Mouse (Mus musculus) kidney, embryonic 16.5 days (tissue): ENCODE measurements around the gene Sec22c. TPM values are rescaled to one million over a fixed set of nuclear protein-coding genes. Genes with fewer than 3 reads are reported as not detected.

Experiments
- ATAC-seq: fragments of 200-750 bp; cut with Nextera tagmentation; 2 replicates; pipeline ENCODE4 v1.8.0; 2017; ENCODE audit warnings: moderate TSS enrichment; ENCODE audit not compliant: low FRiP score, low TSS enrichment
- H3K27ac ChIP-seq: fragments of 300-500 bp; sonication (generic); 2 replicates; pipeline ENCODE4 v1.5.1; 2014; ENCODE audit warnings: low read length
- H3K27me3 ChIP-seq: fragments of 300-500 bp; sonication (generic); 2 replicates; pipeline ENCODE4 v1.6.1; 2014; ENCODE audit warnings: low read length, control low read depth, mixed read lengths; ENCODE audit not compliant: insufficient read depth
- H3K36me3 ChIP-seq: fragments of 300-500 bp; sonication (generic); 2 replicates; pipeline ENCODE4 v1.6.1; 2014; ENCODE audit warnings: low read length, control low read depth, mixed read lengths; ENCODE audit not compliant: insufficient read depth
- H3K4me1 ChIP-seq: fragments of 300-500 bp; sonication (generic); 2 replicates; pipeline ENCODE4 v1.6.1; 2014; ENCODE audit warnings: low read length, control low read depth, mixed read lengths; ENCODE audit not compliant: insufficient read depth
- H3K4me2 ChIP-seq: fragments of 300-500 bp; sonication (generic); replicated peaks from 2 replicates; pipeline ENCODE4 v1.6.1; 2014; ENCODE audit warnings: low read depth, low read length
- H3K4me3 ChIP-seq: fragments of 300-500 bp; sonication (generic); 2 replicates; pipeline ENCODE4 v1.5.1; 2014; ENCODE audit warnings: mild to moderate bottlenecking, low read length
- H3K9ac ChIP-seq: fragments of 300-500 bp; sonication (generic); replicated peaks from 2 replicates; pipeline ENCODE4 v1.6.1; 2014; ENCODE audit warnings: low read length
- H3K9me3 ChIP-seq: fragments of 300-500 bp; sonication (generic); 2 replicates; pipeline ENCODE4 v1.6.1; 2016; ENCODE audit warnings: low read length, control low read depth
- WGBS: fragments of 180-500 bp; shearing (Covaris S2); extraction: QIAGEN DNeasy Blood & Tissue Kit; methylation state at CpG from one replicate; pipeline ENCODE4 v1.1.7; 2014; 5-methylcytosine and 5-hydroxymethylcytosine counted together
- polyA plus RNA-seq: library from polyadenylated mRNA; unstranded; fragments of >200 nt; fragmentation: Nextera tagmentation; extraction: Ambion mirVana; gene quantifications from 2 replicates; pipeline ENCODE4 v1.2.1, GENCODE M21; 2015

Sec22c gene
- polyA plus RNA-seq = 8.5 and 9.0 TPM in 2 replicates

DNA sequence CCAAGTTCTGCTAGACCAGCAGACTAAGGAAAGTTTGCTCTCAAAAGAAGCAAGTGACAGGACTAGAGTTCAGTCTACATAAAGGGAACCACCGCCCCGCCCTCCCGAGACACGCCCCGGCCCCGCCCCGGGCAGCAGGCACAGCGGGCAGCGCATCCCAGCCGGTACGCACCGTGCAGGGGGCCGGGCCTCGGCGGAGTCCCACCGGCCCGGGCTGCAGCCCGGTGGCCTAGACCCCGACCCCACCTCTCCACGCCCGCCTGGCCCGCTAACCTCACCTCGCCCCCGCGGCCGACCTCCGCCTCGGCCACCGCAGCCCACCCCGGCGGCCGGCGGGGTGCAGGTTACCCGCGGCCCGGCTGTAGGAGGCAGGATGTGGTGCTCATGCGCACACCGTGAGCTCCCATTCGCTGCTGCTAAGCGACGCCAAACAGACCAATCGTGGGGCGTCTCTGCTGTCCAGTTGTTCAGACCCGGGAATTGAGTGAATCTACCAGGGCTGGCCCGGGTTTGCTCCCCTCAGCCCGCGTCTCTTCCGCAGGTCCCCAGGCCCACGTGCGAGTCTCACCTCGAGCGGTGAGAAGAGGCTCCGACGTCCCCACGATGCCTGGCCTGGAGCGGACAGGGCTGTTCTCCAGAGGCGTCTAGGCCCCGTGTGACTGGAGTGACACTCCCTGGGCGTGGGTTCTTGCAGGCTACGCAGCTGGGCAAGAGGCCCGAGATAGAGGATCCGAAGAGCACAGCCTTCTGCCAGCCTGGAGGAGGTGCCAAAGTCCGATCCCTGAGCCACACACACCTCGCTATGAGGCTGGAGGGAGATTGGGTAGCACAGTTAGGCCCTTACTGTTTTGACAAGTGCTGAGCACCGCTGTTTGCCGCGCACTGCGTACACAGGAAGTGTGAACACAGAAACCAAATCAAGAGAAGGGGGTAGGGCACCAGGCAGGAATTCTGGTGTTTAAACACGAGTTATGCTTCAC lies at the start of gene Sec22c:
Gene Sec22c (minus strand): TSS at position 845 of the 980 bp plus-strand sequence.
- H3K4me3 ChIP-seq = peak within 1 kb of the TSS; percentile 90
- H3K36me3 ChIP-seq = no peaks in the 10 kb centered on the region
- ATAC-seq = peak; percentile 97
- H3K4me1 ChIP-seq = peaks cover 29% of the 10 kb centered on the region
- H3K4me2 ChIP-seq = peak within 1 kb of the TSS; percentile 95
- no peaks in the 10 kb centered on the region for H3K9me3 ChIP-seq
- peak within 1 kb of the TSS; percentile 85 for H3K9ac ChIP-seq
- WGBS = 2% methylated on average over 60 of the region's 69 CpGs
- H3K27me3 ChIP-seq = no peaks in the 10 kb centered on the region
- peak within 1 kb of the TSS; percentile 84 for H3K27ac ChIP-seq

DNA sequence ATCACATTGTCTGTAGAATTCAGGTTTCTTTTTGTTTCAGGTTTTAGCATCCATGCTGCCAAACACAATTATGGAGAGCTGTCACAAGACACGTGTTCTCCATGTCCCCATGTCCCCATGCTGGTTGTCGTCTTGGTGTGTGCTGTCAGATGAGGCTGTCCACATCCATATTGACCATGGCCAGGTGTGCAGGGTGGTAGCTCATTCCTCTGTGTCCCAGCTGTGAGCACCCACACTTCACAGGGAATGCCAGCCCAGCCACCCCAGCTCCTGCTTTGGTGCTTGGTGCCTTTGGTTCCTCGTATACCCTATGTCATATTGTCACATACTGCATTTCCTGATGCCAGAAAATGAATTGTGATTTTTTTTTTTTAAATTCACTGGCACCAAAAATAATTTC lies 49.3 kb upstream of the Sec22c start:
- H3K4me3 ChIP-seq = no peak overlapping the region
- H3K9ac ChIP-seq = no peak overlapping the region
- H3K9me3 ChIP-seq = no peaks in the 10 kb centered on the region
- H3K27ac ChIP-seq = no peak overlapping the region
- H3K36me3 ChIP-seq = peaks cover 61% of the 10 kb centered on the region
- 89% methylated on average over 3 of the region's 3 CpGs for WGBS
- H3K4me2 ChIP-seq = no peak overlapping the region
- no peak for ATAC-seq
- H3K27me3 ChIP-seq = no peaks in the 10 kb centered on the region
- H3K4me1 ChIP-seq = peaks cover 10% of the 10 kb centered on the region

DNA sequence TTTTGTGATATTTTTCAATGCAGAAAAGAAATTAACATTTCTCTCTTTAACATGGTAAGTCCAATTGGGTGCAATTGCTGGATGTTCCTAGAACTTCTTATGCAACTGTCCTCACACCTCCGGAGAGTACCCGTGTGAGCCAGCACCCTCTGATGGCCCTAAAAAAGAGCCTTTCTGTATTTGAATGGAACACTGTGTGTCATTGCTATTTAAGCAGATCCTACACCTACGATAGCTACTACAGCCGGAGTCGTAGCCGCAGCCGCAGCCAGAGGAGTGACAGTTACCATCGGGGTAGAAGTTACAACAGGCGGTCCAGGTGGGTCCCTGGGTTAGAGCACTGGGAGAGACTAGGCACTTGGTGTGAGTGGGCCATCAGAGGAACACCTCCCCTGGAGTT lies 47.5 kb upstream of the Sec22c start:
- Histone ChIP-seq H3K4me1 (no peaks in the 10 kb centered on the region), H3K9ac (no peak overlapping the region), H3K9me3 (no peaks in the 10 kb centered on the region), H3K36me3 (peaks cover 78% of the 10 kb centered on the region), H3K27me3 (no peaks in the 10 kb centered on the region), H3K27ac (no peak overlapping the region), H3K4me2 (no peak overlapping the region), H3K4me3 (no peak overlapping the region)
- WGBS = 93% methylated on average over 9 of the region's 9 CpGs
- no peak for ATAC-seq

DNA sequence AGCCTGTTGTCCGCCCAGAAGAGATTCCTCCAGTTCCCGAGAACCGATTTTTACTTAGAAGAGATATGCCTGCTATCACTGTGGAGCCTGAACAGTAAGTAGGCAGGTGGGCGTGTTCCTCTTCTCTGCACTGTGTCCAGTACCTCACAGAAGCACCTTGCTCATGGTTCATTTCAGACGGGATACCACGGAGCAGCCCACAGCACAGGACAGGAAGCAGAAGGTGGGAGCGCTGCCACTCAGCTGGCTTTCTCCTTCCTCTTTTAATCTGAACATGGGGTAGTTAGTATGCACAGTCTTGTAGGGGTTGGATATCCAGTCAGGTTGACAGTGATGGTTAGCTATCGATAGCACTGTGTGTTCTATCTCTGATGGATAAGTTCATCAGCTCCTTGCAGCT lies 38.8 kb upstream of the Sec22c start:
- Histone ChIP-seq H3K27ac (no peak overlapping the region), H3K27me3 (no peaks in the 10 kb centered on the region), H3K4me3 (no peak overlapping the region), H3K4me2 (no peak overlapping the region), H3K9ac (no peak overlapping the region), H3K9me3 (no peaks in the 10 kb centered on the region), H3K36me3 (peaks cover 65% of the 10 kb centered on the region), H3K4me1 (no peaks in the 10 kb centered on the region)
- no peak for ATAC-seq
- 89% methylated on average over 8 of the region's 8 CpGs for WGBS

DNA sequence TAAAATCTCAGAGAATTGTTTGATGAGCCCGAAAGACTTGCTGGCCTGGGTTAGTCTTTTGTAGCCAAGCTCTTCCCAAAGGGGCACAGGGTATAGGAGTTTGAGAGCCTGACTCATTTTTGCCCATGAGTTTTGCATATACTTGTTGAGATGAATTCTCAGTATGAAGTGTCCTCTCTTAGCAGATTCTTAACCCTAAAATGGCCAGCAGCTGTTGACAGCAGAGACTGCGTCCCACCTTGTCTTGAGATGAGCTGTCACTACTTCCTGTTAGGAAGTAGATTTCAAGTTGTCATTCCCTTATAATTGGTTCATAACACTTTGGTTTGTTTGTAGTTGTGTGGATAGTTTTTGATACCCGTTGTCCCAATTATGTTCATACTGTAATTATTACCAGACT lies 35.9 kb upstream of the Sec22c start:
- no peak overlapping the region for H3K9ac ChIP-seq
- no peak overlapping the region for H3K27ac ChIP-seq
- H3K4me1 ChIP-seq = no peaks in the 10 kb centered on the region
- no peaks in the 10 kb centered on the region for H3K27me3 ChIP-seq
- no peaks in the 10 kb centered on the region for H3K9me3 ChIP-seq
- H3K4me2 ChIP-seq = no peak overlapping the region
- no peak for ATAC-seq
- 94% methylated on average over 3 of the region's 3 CpGs for WGBS
- H3K4me3 ChIP-seq = no peak overlapping the region
- H3K36me3 ChIP-seq = peaks cover 42% of the 10 kb centered on the region

DNA sequence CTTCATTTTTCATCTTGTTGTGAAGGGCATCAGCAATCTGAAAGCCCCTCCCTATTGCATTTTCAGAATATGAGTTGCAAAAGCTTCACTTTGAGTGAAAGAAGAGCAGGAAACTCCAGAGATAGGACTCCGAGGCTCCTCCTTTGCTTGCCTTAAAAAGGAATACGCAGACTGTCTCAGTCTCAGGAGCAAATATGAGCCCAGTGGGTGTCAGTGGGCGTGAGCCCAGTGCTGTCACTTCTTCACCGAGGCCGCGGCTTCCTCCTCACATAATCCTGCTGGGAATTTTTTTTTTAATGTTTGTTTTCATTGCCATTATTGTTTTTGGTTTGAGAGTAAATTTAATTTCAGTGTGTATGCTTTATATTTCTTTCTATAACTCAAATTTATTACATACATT lies 35.2 kb upstream of the Sec22c start:
- Histone ChIP-seq H3K27ac (no peak overlapping the region), H3K36me3 (peaks cover 42% of the 10 kb centered on the region), H3K9ac (no peak overlapping the region), H3K4me3 (no peak overlapping the region), H3K4me2 (no peak overlapping the region), H3K27me3 (no peaks in the 10 kb centered on the region), H3K4me1 (no peaks in the 10 kb centered on the region), H3K9me3 (no peaks in the 10 kb centered on the region)
- no peak for ATAC-seq
- 81% methylated on average over 6 of the region's 6 CpGs for WGBS

DNA sequence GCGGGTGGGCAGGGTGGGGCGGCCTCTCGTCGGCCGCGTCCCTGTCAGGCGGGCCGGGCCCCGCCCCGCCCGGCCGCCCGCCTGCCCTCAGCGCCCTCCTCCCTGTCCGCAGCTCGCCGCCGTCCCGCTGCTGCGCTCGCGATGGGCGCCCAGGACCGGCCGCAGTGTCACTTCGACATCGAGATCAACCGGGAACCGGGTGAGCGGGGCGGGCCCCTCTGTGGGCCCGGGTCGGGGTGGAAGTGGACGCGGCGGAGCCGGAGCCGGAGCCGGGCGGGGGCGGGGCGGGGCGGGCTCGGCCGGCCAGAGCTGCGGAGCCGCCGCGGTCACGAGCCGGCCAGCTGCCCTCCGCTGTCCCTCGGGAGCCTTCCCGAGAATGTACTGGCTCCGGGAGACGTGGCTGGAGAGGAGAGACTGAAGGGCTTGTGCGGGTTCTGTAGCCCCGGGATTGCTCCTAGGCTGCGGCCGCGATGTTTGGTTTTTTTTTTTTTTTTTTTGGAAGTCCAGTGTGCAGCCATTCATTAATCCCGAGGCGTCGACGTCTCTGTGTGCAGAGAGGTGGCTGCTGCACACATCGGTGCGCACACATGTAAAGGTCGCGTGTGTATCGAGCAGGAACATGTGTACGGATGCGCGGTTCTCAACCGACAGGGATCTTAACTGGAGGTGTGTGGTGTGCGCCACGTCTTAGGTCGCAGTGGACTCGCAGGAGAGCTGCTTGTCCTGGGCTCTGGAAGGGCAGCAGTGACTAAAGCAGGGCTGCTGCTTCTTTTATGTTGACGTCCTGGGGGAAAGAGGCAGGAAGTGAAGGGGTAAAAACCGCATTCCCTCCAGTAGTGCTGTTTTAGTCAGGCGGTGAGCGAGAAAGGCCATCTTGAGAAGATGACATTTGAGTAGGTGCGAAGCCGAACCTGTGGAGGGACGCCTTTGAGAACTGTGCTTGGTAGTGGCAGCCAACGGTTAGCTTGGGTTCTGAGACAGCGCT lies 14.3 kb upstream of the Sec22c start:
- peak overlapping the region; percentile 91 for H3K4me3 ChIP-seq
- H3K4me2 ChIP-seq = peak overlapping the region; percentile 97
- H3K9me3 ChIP-seq = peaks cover 5% of the 10 kb centered on the region; the same call in 1 of the 2 replicates
- peak overlapping the region; percentile 98 for H3K9ac ChIP-seq
- peak overlapping the region; percentile 97 for H3K27ac ChIP-seq
- peaks cover 11% of the 10 kb centered on the region for H3K4me1 ChIP-seq
- no peaks in the 10 kb centered on the region for H3K36me3 ChIP-seq
- H3K27me3 ChIP-seq = no peaks in the 10 kb centered on the region
- WGBS = under 1% methylated on average over 65 of the region's 87 CpGs
- ATAC-seq = peak; percentile 85

DNA sequence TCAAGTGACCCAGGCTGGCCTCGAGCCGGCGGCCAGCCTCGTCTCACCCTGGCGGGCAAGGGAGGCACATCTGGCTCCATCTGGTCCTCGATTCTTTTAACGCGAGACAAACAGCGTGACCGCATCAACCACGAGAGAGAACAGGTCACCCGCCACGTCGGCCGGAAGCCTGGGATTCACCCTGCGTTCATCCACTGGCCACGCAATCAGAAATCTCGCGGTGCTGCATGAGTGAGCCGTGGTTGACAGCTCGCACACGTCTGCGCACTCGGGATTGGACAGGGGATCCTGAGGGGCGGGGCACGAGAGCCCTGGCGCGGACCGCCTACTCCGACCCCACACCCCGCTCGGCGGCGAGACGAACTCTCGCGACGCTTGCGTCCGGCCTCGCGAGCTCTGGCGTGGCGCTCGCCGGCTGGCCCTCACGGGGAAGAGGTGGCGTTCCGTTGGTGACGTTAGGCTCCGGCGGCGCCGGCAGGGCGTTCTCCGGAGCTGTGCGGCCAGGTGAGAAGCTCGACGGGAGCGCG lies 13.6 kb upstream of the Sec22c start, which contains the start of gene Nktr:
Gene Nktr (plus strand): TSS at position 378 of the 527 bp plus-strand sequence.
- H3K9me3 ChIP-seq = peaks cover 5% of the 10 kb centered on the region; the same call in 1 of the 2 replicates
- no peaks in the 10 kb centered on the region for H3K27me3 ChIP-seq
- 0 out of 2 replicates have a peak, but pooled peaks cover under 1% of the 10 kb centered on the region for H3K36me3 ChIP-seq
- peak within 1 kb of the TSS; percentile 97 for H3K4me2 ChIP-seq
- WGBS = under 1% methylated on average over 51 of the region's 61 CpGs
- ATAC-seq = peak; percentile 99
- peaks cover 11% of the 10 kb centered on the region for H3K4me1 ChIP-seq
- H3K9ac ChIP-seq = peak within 1 kb of the TSS; percentile 98
- H3K27ac ChIP-seq = peak within 1 kb of the TSS; percentile 97
- H3K4me3 ChIP-seq = peak within 1 kb of the TSS; percentile 91

DNA sequence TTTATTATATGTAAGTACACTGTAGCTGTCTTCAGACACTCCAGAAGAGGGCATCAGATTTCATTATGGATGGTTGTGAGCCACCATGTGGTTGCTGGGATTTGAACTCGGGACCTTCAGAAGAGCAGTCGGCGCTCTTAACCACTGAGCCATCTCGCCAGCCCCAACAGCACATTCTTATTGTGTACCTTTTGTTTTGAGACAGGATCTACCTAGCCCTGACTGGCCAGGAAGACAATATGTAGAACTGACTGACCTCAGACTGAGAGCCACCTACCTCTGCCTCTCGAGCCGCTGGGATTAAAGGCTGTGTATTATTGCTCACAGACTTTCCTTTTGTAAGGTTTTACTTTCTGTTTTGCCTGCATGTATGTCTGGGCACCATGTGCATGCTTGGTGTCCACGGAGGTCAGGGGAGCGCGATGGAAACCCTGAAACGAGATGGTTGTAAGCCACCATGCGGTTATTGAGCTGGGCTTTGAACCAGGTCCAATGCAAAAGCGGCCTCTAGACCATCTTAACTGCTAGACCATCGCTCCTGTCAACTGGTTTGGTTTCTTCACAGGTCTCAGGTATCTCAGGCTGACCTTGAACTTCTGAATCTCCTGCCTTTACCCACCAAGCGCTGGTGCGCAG lies 12.9 kb upstream of the Sec22c start:
- peaks cover 11% of the 10 kb centered on the region for H3K4me1 ChIP-seq
- peaks cover 5% of the 10 kb centered on the region; the same call in 1 of the 2 replicates for H3K9me3 ChIP-seq
- peak overlapping the region; percentile 97 for H3K27ac ChIP-seq
- no peaks in the 10 kb centered on the region for H3K27me3 ChIP-seq
- peak overlapping the region; percentile 78 for H3K4me2 ChIP-seq
- peaks cover 4% of the 10 kb centered on the region; the same call in 1 of the 2 replicates for H3K36me3 ChIP-seq
- 69% methylated on average over 15 of the region's 15 CpGs for WGBS
- peak overlapping the region; percentile 91 for H3K4me3 ChIP-seq
- H3K9ac ChIP-seq = peak overlapping the region; percentile 79
- no peak for ATAC-seq
